Mouse (Mus musculus) adipocyte (in vitro differentiated cells): Measurements from ENCODE around the gene Pard3.

ENCODE experiments used
- DNase-seq: peaks from one replicate; pipeline ENCODE4 v3.0.0-alpha.2; 2016; ENCODE audit warnings: low spot score

Pard3 gene

GRCm38 (mm10) chr8:127063551-127064360 lies at the start of gene Pard3:
Gene Pard3, plus strand, starts transcription at chr8:127063893.
- peak; percentile 65 for DNase-seq

- no peak for DNase-seq
Observed at GRCm38 (mm10) chr8:127021830-127022229, 41.9 kb upstream of the Pard3 start.

GRCm38 (mm10) chr8:127025256-127025717 lies 38.4 kb upstream of the Pard3 start:
- no peak for DNase-seq

GRCm38 (mm10) chr8:127025775-127026174 lies 37.9 kb upstream of the Pard3 start:
- no peak for DNase-seq

GRCm38 (mm10) chr8:127031476-127031875 lies 32.2 kb upstream of the Pard3 start:
- no peak for DNase-seq

GRCm38 (mm10) chr8:127038928-127039327 lies 24.8 kb upstream of the Pard3 start:
- no peak for DNase-seq

- no peak for DNase-seq
Observed at GRCm38 (mm10) chr8:127049996-127050395, 13.7 kb upstream of the Pard3 start.

GRCm38 (mm10) chr8:127052132-127052531 lies 11.6 kb upstream of the Pard3 start:
- DNase-seq, result no peak

GRCm38 (mm10) chr8:127055081-127055480 lies 8.6 kb upstream of the Pard3 start:
- DNase-seq, result no peak

GRCm38 (mm10) chr8:127058759-127059158 lies 4.9 kb upstream of the Pard3 start:
- DNase-seq, result no peak

GRCm38 (mm10) chr8:127059826-127060225 lies 3.9 kb upstream of the Pard3 start:
- no peak for DNase-seq

- peak; percentile 33 for DNase-seq
Observed at GRCm38 (mm10) chr8:127064361-127065112, 844 bp downstream of the Pard3 start.

GRCm38 (mm10) chr8:127065113-127065473 lies 1.4 kb downstream of the Pard3 start:
- no peak for DNase-seq

- DNase-seq, result no peak
Observed at GRCm38 (mm10) chr8:127065791-127066190, 2.1 kb downstream of the Pard3 start.

- DNase-seq, result no peak
Observed at GRCm38 (mm10) chr8:127066501-127066900, 2.8 kb downstream of the Pard3 start.

- no peak for DNase-seq
Observed at GRCm38 (mm10) chr8:127068719-127069118, 5.0 kb downstream of the Pard3 start.

- DNase-seq, result peak; percentile 60
Observed at GRCm38 (mm10) chr8:127070225-127070624, 6.5 kb downstream of the Pard3 start.

GRCm38 (mm10) chr8:127073052-127073618 lies 9.4 kb downstream of the Pard3 start:
- no peak for DNase-seq

GRCm38 (mm10) chr8:127076511-127076910 lies 12.8 kb downstream of the Pard3 start:
- no peak for DNase-seq

GRCm38 (mm10) chr8:127079244-127079805 lies 15.6 kb downstream of the Pard3 start:
- DNase-seq, result no peak

GRCm38 (mm10) chr8:127081297-127081696 lies 17.6 kb downstream of the Pard3 start:
- DNase-seq, result no peak

GRCm38 (mm10) chr8:127082486-127082885 lies 18.8 kb downstream of the Pard3 start:
- DNase-seq, result no peak
